Mouse (Mus musculus): ENCODE measurements around the gene Kctd5.

DNA sequence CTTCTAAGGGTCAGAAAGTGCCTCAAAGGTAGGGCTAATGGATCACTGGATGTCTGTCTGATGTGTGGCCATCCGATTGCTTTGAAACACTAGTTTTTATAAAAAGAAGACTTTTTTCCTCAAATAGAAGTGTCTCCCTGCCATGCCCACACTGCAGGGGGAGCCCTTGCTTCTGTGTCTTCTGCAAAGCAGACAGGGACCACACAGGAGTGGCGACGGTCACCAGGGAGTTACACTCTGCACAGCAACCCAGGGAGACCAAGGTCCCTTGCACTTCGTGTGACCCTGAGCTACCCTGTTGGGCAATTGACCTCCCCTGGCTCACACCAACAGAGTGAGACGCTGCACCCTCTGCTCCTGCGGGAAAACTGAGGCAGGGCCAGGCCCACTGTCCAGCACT lies 36.3 kb downstream of the Kctd5 start:
- TF ChIP-seq CTCF (IDR thresholded peaks at IDR 0.05; ENCODE audit: extremely low read depth, insufficient read depth, low read length): 0 out of 2 replicates have a peak, but pooled peaks have one; percentile 18
- TF ChIP-seq POLR2A (IDR thresholded peaks at IDR 0.05; ENCODE audit: extremely low read depth, insufficient read depth, low read length): no peak

Data from cortical plate, adult 2 months (tissue).